29 mouse cellular contexts compared by ENCODE assay signal in the genomic region with DNA sequence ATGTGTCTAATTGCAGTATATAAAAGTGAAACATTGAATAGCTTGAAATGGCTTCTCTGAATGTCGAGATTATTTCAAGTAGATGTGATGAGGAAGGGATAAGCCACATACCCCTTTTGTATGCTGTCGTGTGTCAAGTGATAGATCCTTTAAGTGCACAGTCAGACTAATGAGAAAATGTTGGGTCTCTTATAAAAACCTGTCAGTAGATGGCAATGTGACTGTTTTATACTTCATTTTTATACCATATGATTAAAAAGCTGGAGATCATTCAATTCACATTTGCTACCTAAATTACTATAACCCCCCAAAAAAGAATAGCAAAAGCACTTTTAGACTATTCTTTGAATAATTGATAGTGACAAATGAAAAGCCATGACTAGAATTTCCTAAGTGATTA.
A peak's percentile ranks its signal among the peaks of the same experiment; 100 is the strongest.
DNase-seq lines count a peak whose midpoint lies in the region; ATAC-seq lines count a peak whose summit lies in the region.
"Had no signal": no experiment of that assay in that cellular context is flagged by ENCODE, and none has a peak within 500 bp of the region (broad histone marks: within the 10 kb centered on the region; RNA-seq: fewer than 3 reads in every experiment).

No protein-coding gene starts in this region.

- whole genome bisulfite sequencing in hindbrain, embryonic 14.5 days, result 64% methylated on average over 2 of the region's 2 CpGs
- 83% methylated on average over 2 of the region's 2 CpGs for WGBS in hindbrain, embryonic 13.5 days
- 75% methylated on average over 2 of the region's 2 CpGs for WGBS in midbrain, embryonic 14.5 days
- WGBS in midbrain, embryonic 10.5 days, result 87% methylated on average over 2 of the region's 2 CpGs

- no peaks in the 10 kb centered on the region for H3K4me1 ChIP-seq in hindbrain, embryonic 14.5 days (replicated peaks; ENCODE audit: control insufficient read depth, insufficient read depth, low read length)
- H3K4me1 ChIP-seq in hindbrain, embryonic 13.5 days (replicated peaks), result no peaks in the 10 kb centered on the region
- H3K4me1 ChIP-seq in midbrain, embryonic 14.5 days (ENCODE audit: control insufficient read depth, insufficient read depth, low read length), result no peaks in the 10 kb centered on the region
- H3K4me1 ChIP-seq in midbrain, embryonic 10.5 days, result no peaks in the 10 kb centered on the region
- H3K4me1 ChIP-seq: embryonic facial prominence, embryonic 10.5 days; embryonic facial prominence, embryonic 15.5 days; heart, embryonic 13.5 days; liver, embryonic 12.5 days; neural tube, embryonic 12.5 days had no signal

- no peak overlapping the region for H3K4me3 ChIP-seq in hindbrain, embryonic 14.5 days (replicated peaks; ENCODE audit: low read length)
- H3K4me3 ChIP-seq in hindbrain, embryonic 13.5 days, result no peak overlapping the region
- no peak overlapping the region for H3K4me3 ChIP-seq in midbrain, embryonic 14.5 days (replicated peaks; ENCODE audit: low read depth, low read length)
- no peak overlapping the region for H3K4me3 ChIP-seq in midbrain, embryonic 10.5 days
- H3K4me3 ChIP-seq: embryonic facial prominence, embryonic 10.5 days; embryonic facial prominence, embryonic 15.5 days; heart, embryonic 13.5 days; liver, embryonic 12.5 days; myocyte; neural tube, embryonic 12.5 days had no signal

- no peak overlapping the region for H3K4me2 ChIP-seq in hindbrain, embryonic 14.5 days (replicated peaks)
- H3K4me2 ChIP-seq in hindbrain, embryonic 13.5 days, result no peak overlapping the region
- H3K4me2 ChIP-seq in midbrain, embryonic 14.5 days (ENCODE audit: low read length), result no peak overlapping the region
- H3K4me2 ChIP-seq: embryonic facial prominence, embryonic 15.5 days; heart, embryonic 13.5 days; liver, embryonic 12.5 days; neural tube, embryonic 12.5 days had no signal

- no peaks in the 10 kb centered on the region for H3K36me3 ChIP-seq in hindbrain, embryonic 14.5 days (replicated peaks; ENCODE audit: control insufficient read depth, insufficient read depth)
- H3K36me3 ChIP-seq in hindbrain, embryonic 13.5 days, result no peaks in the 10 kb centered on the region
- H3K36me3 ChIP-seq in midbrain, embryonic 14.5 days (ENCODE audit: control insufficient read depth, insufficient read depth, low read length), result no peaks in the 10 kb centered on the region
- H3K36me3 ChIP-seq in midbrain, embryonic 10.5 days, result no peaks in the 10 kb centered on the region
- H3K36me3 ChIP-seq: embryonic facial prominence, embryonic 10.5 days; embryonic facial prominence, embryonic 15.5 days; heart, embryonic 13.5 days; liver, embryonic 12.5 days; neural tube, embryonic 12.5 days had no signal

- no peak overlapping the region for H3K9ac ChIP-seq in hindbrain, embryonic 14.5 days
- H3K9ac ChIP-seq in hindbrain, embryonic 13.5 days, result no peak overlapping the region
- H3K9ac ChIP-seq in midbrain, embryonic 14.5 days (replicated peaks; ENCODE audit: low read length), result no peak overlapping the region
- H3K9ac ChIP-seq: embryonic facial prominence, embryonic 15.5 days; heart, embryonic 13.5 days; liver, embryonic 12.5 days; liver, postnatal 0 days; neural tube, embryonic 12.5 days had no signal

- no peak for ATAC-seq in hindbrain, embryonic 14.5 days (ENCODE audit: low FRiP score)
- ATAC-seq in hindbrain, embryonic 13.5 days (ENCODE audit: low FRiP score), result no peak
- ATAC-seq in midbrain, embryonic 14.5 days (ENCODE audit: low FRiP score, low TSS enrichment), result no peak
- ATAC-seq: intestine, embryonic 16.5 days; liver, embryonic 12.5 days; liver, postnatal 0 days; midbrain, embryonic 16.5 days had no signal

- no peaks in the 10 kb centered on the region for H3K27me3 ChIP-seq in hindbrain, embryonic 14.5 days (ENCODE audit: control insufficient read depth, insufficient read depth, low read length)
- H3K27me3 ChIP-seq in hindbrain, embryonic 13.5 days, result no peaks in the 10 kb centered on the region
- no peaks in the 10 kb centered on the region for H3K27me3 ChIP-seq in midbrain, embryonic 14.5 days (ENCODE audit: control insufficient read depth, insufficient read depth, low read length)
- H3K27me3 ChIP-seq in midbrain, embryonic 10.5 days (ENCODE audit: low read depth, poor library complexity, severe bottlenecking), result no peaks in the 10 kb centered on the region
- H3K27me3 ChIP-seq: embryonic facial prominence, embryonic 15.5 days; heart, embryonic 13.5 days; liver, embryonic 12.5 days; neural tube, embryonic 12.5 days had no signal

- peak; percentile 44 for DNase-seq in hindbrain, embryonic 14.5 days (ENCODE audit: low spot score)
- peak; percentile 50 for DNase-seq in midbrain, embryonic 14.5 days
- no peak for DNase-seq in midbrain, embryonic 10.5 days (ENCODE audit: low spot score)
- DNase-seq in Muller cell, postnatal 12 days (ENCODE audit: inconsistent ontology term), result peak; percentile 5
- peak; percentile 16 for DNase-seq in brain, embryonic 18.5 days (ENCODE audit: low read depth, low spot score)
- DNase-seq in retina, embryonic 14.5 days (ENCODE audit: low spot score), result no peak
- DNase-seq: adrenal gland, postnatal 14 days; B cell, adult 2 months; cerebellum, adult 8-10 months; cerebellum, postnatal 25 days; gastrocnemius, postnatal 10 days; heart, postnatal 10 days; kidney, adult 8-10 months; kidney, postnatal 4 days; left cerebral cortex, postnatal 4 days; liver, postnatal 0 days; lung, postnatal 36 days; right cerebral cortex, postnatal 14 days; thymus, postnatal 14 days had no signal

- H3K9me3 ChIP-seq in hindbrain, embryonic 14.5 days (ENCODE audit: control insufficient read depth, low read length), result no peaks in the 10 kb centered on the region
- H3K9me3 ChIP-seq in hindbrain, embryonic 13.5 days, result no peaks in the 10 kb centered on the region
- no peaks in the 10 kb centered on the region for H3K9me3 ChIP-seq in midbrain, embryonic 14.5 days (ENCODE audit: control insufficient read depth, low read length)
- H3K9me3 ChIP-seq in midbrain, embryonic 10.5 days (replicated peaks), result no peaks in the 10 kb centered on the region
- H3K9me3 ChIP-seq: embryonic facial prominence, embryonic 10.5 days; embryonic facial prominence, embryonic 15.5 days; heart, embryonic 13.5 days; liver, embryonic 12.5 days; neural tube, embryonic 12.5 days had no signal

- no peak overlapping the region for H3K27ac ChIP-seq in hindbrain, embryonic 14.5 days
- H3K27ac ChIP-seq in hindbrain, embryonic 13.5 days, result no peak overlapping the region
- H3K27ac ChIP-seq in midbrain, embryonic 14.5 days (replicated peaks; ENCODE audit: low read depth, low read length), result no peak overlapping the region
- no peak overlapping the region for H3K27ac ChIP-seq in midbrain, embryonic 10.5 days (replicated peaks)
- H3K27ac ChIP-seq: embryonic facial prominence, embryonic 10.5 days; embryonic facial prominence, embryonic 15.5 days; heart, embryonic 13.5 days; kidney, postnatal 0 days; liver, embryonic 12.5 days; neural tube, embryonic 12.5 days had no signal

Comparison
In these comparisons a context has a peak if more than half of its experiments do, and no peak if none do; other contexts are left out.
1. DNase-seq: peak in hindbrain, embryonic 14.5 days (single experiment), midbrain, embryonic 14.5 days (single experiment), Muller cell, postnatal 12 days (single experiment) and brain, embryonic 18.5 days (single experiment); none in midbrain, embryonic 10.5 days (single experiment) and retina, embryonic 14.5 days (single experiment).